In genomic region chr3:7712466-7712865, GRCm38 (mm10) we compare ENCODE assay signal across 28 mouse cellular contexts.
"Had no signal": no experiment of that assay in that cellular context is flagged by ENCODE, and none has a peak within 500 bp of the region (broad histone marks: within the 10 kb centered on the region; RNA-seq: fewer than 3 reads in every experiment).

No protein-coding gene starts in this region.

- H3K27me3 ChIP-seq: heart, embryonic 12.5 days; heart, embryonic 13.5 days; heart, embryonic 15.5 days; hindbrain, embryonic 12.5 days; hindbrain, embryonic 13.5 days; hindbrain, embryonic 15.5 days; intestine, embryonic 15.5 days; kidney, embryonic 15.5 days had no signal

- ATAC-seq: hindbrain, embryonic 16.5 days; hindbrain, postnatal 0 days; intestine, embryonic 15.5 days; intestine, embryonic 16.5 days; intestine, postnatal 0 days had no signal

- DNase-seq: heart, postnatal 10 days; heart, postnatal 14 days; heart, postnatal 36 days; heart, postnatal 4 days; kidney, adult 11 months; kidney, adult 18-20 months; kidney, adult 2 months; kidney, adult 8-10 months; kidney, adult 9 months; kidney, postnatal 10 days; kidney, postnatal 14 days; kidney, postnatal 25 days; kidney, postnatal 36 days; kidney, postnatal 4 days; layer of hippocampus, adult 9-11 months; layer of hippocampus, postnatal 36 days had no signal
